Mouse (Mus musculus) regulatory T cell (primary cell): Measurements from ENCODE around the gene Trim56.
"Not testable (repeated sequence)": the region's sequence is repeated elsewhere in the genome, so short reads cannot be mapped to it uniquely, and the experiment has no call there.

Experiments used
- in situ Hi-C: fragments of 300-600 bp; cut with MboI, MseI; formaldehyde crosslinking; loops from one replicate; pipeline ENCODE4 v1.15.1; 2025; ENCODE audit warnings: high pct_unique_total_duplicates

The Trim56 gene

DNA sequence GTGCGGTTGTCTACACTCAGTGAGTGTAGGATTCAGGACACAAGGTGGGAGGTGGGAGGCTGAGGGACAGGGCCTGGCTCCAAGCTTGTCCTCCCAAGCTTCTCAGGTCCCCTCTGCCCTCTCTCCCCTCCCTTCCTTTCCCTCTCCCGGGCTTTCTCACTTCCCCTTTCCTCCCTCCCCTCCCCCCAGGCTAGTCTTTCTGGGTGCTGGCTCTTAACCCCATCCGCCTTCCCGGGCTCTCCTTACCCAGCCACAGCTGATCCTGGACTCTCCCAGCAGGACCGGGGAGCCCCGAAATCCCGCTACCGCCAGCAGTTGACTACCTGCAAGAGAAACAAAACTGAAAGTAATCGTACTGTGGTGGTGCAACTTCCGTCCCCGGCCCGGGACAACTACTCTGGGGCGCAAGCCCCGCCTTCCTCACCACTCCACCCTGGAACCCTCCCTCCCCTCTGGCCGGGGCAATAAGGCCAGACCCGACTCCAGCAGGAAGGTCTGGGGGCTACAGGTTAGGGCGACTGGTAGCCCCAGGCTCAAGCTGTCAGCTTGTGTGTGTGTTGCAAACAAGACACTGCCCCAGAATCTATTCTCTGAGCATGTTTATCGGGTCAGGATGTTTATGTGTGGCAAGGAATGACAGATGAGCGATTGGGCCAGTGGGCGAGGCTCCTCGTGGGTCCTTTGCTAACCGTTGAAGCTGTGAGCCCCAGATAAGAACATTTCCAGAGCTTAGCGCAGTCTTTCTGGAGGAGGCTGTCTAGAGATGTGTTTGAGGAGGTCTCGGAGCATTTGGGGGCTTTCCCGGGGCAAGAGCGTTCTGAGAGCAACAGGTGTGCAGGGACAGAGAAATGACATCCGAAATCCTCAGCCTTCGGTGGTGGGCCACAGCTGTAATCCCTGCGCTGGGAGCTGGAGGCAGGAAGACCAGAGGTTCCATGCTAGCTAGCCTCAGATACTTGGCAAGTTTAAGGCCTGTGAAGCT is at the start of gene Trim56:
Gene Trim56, minus strand, starts transcription at position 344 of the 982 bp plus-strand sequence.
- in situ Hi-C loops: loop anchor here (10.0 kb wide), 1 partner anchor 191 kb away; no protein-coding TSS in a partner anchor

DNA sequence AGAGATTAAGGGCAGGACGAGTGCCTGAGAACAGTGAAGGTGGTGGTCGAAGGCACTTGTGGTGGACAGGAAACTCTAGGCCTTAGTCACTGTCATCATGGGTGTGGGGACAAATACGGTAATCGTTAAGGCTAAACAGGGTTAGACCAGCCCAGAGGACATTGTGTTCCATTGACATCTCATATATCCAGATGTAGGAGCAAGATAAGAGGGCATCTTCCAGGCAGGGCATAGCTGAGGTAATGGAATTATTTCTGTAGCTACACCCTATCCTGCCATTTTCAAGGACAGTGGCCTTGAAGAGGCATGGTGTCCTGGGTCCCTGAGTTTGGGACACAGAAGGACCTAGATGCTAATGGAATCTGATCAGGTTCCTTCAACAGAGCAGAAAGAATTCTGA is 45.8 kb upstream of the Trim56 start:
- in situ Hi-C loops: no loop called here

DNA sequence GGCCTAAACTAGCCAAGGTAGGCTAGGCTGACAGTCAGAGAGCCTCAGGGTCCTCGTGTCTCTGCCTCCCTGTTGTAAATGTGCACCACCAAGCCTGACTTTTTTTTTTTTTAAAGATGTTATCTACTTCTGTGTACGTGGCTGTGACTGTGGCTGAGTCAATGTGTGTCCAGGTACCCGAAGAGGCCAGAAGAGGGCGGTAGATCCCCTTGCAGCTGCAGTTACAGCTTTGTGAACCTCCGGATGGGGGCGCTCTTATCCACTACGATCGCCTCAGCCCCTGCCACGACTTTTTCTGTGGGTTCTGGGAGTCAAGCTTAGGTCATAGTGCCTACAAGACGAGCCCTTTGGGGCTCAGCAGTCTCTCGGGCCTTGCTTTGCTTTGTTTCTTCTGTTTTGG is 43.5 kb upstream of the Trim56 start:
- in situ Hi-C loops: loop anchor here (5.0 kb wide), 1 partner anchor 128 kb away; the partner anchor contains the start of gene Ache

DNA sequence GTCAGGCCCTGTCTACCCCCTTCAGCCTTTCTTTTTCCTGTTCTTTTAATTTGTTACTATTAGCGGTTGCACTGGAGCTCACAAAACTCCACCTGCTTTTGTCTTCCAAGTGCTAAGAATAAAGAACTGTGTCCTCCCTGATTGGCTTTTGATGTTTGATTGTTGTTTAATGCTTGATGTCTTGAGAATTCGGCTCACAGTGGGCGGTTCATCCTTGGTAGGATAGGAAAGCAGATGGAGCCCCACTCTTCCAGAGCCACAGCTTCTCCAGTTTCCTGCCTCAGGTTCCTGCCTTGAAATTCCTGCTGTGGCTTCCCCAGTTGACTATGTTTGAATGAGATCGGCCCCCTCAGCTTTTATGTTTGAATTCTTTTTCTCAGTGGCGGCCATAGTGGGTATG is 37.3 kb upstream of the Trim56 start:
- in situ Hi-C loops: no loop called here

DNA sequence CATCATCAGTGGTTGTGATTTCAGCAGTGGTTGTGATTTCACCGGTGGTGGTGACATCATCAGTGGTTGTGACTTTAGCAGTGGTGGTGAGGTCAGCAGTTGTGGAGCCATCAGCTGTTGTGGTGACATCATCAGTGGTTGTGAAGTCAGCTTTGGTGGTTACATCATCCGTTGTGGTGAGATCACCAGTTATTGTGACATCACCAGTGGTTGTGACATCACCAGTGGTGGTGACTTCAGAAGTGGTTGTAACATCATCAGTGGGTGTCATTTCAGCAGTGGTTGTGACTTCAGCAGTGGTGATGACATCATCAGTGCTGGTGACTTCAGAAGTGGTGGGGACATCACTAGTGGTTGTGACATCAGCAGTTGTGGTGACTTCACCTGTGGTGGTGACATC is 36.6 kb upstream of the Trim56 start:
- in situ Hi-C loops: no loop called here

DNA sequence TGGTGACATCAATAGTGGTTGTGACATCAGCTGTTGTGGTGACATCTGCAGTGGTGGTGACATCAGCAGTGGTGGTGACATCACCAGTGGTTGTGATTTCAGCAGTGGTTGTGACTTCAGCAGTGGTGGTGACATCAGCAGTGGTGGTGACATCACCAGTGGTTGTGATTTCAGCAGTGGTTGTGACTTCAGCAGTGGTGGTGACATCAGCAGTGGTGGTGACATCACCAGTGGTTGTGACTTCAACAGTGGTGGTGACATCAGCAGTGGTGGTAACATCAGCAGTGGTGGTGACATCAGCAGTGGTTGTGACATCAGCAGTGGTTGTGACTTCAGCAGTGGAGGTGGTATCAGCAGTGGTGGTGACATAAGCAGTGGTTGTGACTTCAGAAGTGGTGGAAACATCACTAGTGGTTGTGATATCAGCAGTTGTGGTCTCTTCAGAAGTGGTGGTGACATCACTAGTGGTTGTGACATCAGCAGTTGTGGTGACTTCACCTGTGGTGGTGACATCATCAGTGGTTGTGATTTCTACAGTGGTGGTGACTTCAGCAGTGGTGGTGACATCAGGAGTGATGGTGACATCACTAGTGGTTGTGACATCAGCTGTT is 33.4 kb upstream of the Trim56 start, which contains the start of gene Muc3:
Gene Muc3, minus strand, starts transcription at position 51 of the 611 bp plus-strand sequence.
- in situ Hi-C loops: not testable (repeated sequence)

DNA sequence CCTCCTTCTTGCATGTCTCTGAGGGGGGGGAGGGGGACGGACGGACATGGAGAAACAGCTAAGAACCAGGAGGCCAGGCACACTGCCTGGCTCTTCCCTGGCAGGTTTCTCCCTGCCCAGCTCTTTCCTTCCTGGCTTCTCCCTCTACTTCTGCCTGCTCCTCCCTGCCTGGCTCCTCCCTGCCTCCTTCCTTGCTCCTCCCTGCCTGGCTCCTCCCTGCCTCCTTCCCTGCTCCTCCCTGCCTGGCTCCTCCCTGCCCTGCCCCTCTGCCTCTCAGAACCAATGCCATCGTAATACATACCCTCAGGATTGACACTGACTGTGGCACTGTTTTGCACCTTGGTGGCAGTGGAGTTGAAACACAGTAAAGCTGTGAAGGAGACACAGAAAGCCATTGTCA is 24.8 kb upstream of the Trim56 start:
- in situ Hi-C loops: no loop called here

DNA sequence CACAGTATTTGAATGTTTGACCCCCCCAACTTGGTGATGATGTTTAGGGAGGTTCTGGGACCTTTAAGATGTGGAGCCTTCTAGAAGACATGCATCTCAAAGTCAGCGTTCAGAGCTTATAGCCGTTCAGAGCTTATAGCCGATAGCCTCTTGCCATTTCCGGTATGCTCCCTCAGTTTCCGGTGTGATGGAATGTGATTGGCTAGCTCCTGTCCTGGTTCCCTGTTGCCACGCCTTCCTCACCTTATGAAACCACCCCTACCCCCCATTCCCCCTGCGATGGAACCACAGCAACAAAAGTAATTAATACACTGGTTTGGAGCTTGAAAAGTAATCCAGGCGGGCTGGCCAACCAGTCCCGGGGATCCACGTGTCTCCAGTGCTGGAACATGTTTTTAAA is 23.0 kb upstream of the Trim56 start:
- in situ Hi-C loops: no loop called here

DNA sequence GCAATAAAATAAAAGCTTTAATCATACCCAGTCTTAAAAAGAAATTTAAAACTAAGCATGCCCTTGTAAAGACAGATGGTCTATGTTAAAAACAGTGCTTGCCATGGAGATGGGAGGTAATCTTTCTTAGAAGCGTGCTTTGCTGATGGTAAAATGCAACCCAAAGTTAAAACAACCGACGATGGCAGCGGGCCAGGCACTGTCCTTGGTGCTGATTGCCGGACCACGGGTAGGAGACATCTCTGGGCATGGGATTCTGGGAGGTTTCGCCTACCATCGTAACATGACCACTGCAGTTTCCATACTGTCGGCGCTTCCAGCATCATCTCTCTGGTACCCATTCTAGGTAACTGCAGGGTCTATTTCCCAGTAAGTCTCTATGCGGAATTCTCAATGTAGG is 18.9 kb upstream of the Trim56 start:
- in situ Hi-C loops: no loop called here

DNA sequence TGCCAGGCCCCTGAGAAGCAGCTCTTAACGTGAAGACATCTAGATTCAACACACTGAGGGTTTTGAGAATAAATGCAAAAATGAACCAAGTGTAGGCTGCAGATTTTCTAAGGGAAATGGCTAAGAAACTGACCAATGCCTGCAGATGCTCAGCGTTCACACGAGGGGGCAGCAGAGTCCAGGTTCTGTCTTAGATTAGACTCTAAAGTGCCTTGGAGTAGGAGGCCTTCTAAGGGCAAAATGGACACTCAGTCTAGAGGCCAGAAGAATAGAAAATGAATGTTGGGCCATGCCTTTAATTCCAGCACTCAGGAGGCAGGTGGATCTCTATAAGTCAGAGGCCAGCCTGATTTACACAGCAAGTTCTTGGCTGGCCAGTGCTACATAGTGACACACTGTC is 15.5 kb upstream of the Trim56 start:
- in situ Hi-C loops: no loop called here

DNA sequence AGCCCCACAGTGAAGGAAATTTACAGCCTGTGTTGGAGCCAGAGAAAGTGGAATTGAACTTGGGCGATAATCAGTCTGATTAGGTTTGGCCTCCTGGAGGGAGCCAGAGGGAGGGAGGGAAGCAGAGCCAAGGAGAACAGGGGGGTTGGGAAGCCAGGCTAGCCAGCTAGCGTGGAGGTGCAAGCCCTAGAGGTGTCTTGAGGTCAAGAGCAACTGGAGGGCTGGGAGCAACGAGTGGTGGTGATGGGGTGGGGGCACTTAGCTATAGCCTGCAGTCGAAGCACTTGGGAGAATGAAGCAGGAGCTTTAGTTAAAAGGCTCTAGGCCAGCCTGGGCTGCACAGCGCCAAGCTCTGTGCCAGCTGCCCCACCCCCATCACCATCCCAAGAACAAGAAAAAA is 13.3 kb upstream of the Trim56 start:
- in situ Hi-C loops: no loop called here

DNA sequence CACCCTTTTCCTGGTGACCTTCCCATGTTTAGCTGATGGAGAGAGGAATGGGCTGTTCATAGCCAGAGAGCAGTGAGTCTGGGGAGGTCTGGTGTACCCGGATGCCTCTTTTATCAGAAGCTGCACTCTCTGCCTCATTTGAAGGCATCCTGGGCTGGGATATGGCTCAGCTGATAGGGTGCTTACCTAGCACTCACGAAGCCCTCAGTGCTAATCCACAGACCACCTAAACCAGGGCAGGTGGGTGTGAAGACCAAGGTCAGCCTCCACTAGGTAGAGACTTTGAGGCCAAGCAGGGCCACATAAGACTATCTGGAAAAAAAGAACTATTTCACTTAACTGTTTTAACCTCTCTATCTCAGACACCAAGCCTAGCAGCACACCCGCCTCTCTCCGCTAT is 7.5 kb upstream of the Trim56 start:
- in situ Hi-C loops: no loop called here

DNA sequence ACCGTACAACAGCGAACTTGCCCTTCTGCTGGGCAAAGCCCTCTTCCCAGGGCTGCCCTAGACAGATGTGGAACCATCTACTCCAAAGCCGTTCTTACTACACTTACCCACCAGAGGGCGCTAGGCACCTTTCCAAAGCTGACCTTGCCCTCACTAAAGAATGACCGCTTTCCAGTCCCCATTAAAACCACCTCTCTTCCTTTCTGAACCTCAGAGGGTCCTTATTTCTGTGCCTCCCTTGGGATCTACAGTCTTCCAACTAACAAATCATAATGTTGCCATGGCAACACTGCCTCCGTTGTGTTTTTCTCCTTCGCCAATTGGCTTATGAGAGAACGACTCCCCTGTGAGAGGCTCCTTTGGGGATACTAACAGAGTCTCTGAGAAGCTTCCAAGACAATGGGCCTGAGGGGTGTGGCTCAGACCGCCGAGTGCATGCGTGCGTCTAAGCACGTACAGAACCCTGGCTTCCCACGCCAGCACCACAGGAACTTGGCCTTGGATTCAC is 6.7 kb upstream of the Trim56 start:
- in situ Hi-C loops: no loop called here

DNA sequence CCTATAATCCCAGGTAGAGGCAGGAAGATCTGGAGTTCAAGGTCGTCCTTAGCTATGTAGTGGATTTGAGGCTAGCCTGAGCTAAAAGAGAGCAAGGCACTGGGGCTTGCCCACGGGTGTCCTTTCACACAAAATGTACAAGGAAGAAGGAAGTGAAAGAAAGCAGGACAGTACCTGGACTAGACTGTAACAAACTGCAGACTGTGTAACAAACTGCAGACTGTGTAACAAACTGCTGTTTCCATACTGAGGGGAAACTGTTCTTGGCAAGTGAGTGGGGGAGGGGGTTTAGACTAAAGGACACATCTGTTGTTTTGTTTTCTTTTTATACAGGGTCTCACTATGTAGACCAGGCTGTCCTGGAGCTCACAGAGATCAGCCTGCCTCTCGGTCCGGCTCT is 5.3 kb upstream of the Trim56 start:
- in situ Hi-C loops: no loop called here

DNA sequence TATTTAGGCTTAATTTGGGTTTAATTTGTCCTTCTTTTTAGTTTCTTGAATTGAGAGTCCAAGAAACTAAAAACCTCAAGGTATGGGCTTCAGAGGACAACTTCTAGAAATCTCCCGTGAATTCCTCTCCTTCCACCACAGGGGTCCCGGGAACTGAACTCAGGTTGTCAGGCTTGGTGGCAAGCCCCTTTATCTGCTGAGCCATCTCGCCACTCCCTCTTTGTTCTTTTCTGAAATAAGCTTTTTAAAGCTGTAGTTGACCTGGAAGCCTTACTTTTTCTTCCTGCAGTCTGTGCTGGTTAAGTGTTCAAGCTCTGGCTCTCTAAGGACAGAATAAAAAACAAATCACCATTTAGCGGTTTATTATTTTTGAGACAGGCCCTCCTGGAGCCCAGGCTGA is 2.9 kb upstream of the Trim56 start:
- in situ Hi-C loops: loop anchor here (10.0 kb wide), 1 partner anchor 194 kb away; no protein-coding TSS in a partner anchor

DNA sequence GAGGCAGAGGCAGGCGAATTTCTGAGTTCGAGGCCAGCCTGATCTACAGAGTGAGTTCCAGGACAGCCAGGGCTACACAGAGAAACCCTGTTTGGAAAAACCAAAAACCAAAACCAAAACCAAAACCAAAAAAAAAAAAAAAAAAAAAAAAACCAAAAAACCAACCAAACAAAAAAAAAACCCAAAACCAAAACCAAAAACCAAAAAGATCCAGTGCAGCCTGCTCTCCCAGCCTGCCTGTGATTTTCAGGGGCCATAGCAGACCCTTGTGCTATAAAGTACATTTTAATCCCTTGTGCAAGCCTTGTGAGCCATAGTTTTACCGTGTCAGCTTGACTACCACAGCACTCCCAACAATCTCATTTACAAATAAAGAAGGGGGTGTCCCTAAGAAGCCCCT is 2.0 kb upstream of the Trim56 start:
- in situ Hi-C loops: loop anchor here (10.0 kb wide), 1 partner anchor 193 kb away; no protein-coding TSS in a partner anchor

DNA sequence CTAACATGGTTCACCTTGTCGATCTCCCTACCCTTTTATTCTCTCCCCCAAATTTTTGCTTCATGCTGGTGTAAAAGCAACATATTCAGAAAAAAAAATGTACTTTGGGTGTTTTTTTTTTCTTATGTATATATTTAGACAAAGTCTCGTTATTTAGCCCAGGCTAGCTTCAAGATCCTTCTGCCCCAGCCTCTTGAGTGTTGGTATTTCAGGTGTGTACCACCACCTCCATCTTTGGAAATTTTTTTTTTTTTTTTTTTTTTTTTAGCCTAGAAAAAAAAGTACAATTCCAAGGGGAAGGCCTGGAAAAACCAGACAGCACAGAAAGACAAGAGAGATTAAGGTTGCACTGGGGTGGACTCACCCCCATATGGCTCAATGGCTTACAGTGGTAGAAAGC is 978 bp upstream of the Trim56 start:
- in situ Hi-C loops: loop anchor here (10.0 kb wide), 1 partner anchor 192 kb away; no protein-coding TSS in a partner anchor

DNA sequence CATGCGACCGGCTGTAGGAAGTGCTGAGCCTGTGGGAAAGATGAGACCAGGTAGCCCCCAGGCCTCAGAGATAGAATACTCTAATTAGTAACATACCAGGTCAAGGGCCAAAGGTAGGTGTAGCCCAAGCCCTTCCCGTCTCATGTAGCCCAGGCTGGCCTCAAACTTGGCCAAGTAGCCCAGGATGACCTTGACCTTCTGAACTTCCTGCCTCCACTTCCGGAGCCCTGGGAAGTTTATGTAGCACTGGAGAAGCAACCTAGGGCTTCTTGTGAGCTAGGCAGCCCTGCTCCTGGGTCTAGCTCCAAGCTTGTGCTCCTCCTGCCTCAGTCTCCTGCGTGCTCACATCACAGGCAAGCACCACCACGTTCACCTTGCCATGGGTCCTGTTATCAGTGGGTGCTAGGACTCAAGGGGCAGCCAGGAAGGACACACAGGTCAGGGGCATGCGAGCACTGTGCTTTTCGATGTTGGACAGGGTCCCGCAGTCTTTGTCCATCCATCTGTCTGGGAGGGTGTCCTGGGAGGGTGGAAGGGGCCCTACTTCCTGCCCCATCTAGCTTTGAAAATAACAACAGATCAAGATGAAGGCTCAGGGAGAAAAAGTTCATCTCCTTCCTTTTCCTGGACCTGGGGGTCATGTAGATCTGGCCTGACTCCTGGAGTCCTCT is 983 bp downstream of the Trim56 start:
- in situ Hi-C loops: loop anchor here (10.0 kb wide), 1 partner anchor 190 kb away; no protein-coding TSS in a partner anchor

DNA sequence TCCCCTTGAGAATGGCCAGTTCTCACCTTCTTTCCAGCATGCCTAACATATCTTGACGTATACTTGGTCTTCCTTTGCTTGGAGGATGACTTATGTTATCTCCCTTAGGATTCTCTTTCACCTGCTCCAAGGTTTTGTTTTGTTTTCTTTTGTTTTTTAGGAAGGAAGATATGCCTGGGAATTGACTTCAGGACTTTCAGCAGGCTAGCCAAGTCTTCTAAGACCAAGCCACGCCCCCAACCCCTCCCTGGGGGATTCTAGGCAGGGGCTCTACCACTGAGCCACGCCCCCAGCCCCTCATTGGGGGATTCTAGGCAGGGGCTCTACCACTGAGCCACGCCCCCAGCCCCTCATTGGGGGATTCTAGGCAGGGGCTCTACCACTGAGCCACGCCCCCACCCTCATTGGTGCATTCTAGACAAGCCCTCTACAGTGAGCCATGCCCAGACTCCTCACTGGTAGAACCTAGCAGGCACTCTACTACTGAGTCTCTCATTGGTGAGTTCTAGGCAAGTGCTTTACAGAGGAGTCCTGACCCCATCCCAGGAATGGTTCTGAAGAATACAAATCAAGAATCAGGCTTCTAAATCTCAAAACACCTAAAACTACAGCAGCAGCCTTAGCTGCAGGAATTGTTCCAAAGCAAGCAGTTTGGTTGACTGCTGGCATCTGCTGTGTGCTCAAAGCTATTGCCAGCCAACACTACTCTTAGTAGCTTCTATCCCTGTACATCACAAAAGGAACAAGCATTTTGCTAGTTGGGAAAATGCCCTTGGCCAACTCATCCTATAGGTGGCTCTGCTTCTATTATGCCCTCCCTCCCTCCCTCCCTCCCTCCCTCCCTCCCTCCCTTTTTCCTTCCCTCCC is 4.2 kb downstream of the Trim56 start:
- in situ Hi-C loops: loop anchor here (10.0 kb wide), 1 partner anchor 187 kb away; no protein-coding TSS in a partner anchor

DNA sequence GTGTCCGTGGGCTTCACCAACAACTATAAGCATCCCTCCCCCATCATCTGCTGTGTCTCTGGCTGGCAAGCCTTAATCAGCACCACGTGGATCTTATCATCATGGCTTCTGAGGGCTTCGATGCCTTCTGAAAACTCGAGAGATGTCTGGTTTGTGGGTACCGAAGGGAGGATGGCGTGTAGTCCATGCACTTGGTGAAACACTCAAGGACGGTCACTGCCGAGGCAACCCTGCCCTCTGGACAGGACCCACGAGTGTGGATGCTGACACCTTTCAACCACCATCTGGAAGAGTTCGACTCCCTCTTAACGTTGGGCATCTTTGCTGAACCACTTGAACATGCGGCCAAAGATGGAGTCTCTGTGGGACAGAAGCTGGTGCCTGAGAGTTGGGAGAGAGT is 5.1 kb downstream of the Trim56 start:
- in situ Hi-C loops: loop anchor here (10.0 kb wide), 1 partner anchor 186 kb away; no protein-coding TSS in a partner anchor
